Mouse (Mus musculus): ENCODE measurements around the gene Pcp2. TPM values are rescaled to one million over a fixed set of nuclear protein-coding genes. Genes with fewer than 3 reads are reported as not detected.
A peak's percentile ranks its signal among the peaks of the same experiment; 100 is the strongest.

Pcp2 gene
- not detected for polyA plus RNA-seq (2017; shearing (Covaris generic))

DNA sequence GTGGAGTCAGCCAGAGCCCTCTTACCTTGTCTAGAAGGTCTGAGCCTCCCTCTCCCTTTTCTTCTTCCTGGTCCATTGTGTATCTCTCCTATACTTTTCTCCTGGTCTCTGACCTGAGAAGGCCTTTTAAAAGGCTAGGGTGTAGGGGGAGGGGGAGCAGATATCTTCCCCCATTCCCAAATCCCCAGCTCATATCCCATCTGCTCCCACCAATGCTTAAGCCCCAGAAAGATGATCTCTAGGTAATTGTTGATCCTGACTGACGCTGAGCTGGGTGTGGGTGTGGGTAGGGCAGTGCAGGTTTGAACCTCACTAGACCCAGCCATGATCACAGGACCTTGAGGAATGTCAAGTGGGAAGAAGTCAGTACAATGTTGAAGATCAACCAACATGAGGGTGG is at the start of gene Pcp2:
Gene Pcp2 (minus strand): TSS at position 101 of the 400 bp plus-strand sequence.
- no peak for ATAC-seq

DNA sequence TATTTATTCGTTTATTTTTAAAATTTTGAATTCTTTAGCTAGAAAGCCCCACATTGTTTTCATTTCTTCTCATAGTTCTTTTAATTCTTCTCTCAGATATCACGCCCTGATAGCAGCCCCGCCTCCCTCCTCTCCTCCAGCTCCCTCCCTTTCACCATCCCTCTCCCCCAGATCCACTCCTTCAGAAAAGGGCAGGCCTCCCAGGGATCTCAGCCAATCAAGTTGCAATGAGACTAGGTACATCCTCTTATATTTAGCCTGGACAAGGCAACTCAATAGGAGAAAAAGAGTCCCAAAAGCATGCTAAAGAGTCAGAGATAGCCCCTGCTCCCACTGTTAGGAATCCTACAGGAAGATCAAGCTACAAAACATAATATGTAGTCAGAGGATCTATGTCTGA is 49.3 kb upstream of the Pcp2 start:
- no peak for ATAC-seq

DNA sequence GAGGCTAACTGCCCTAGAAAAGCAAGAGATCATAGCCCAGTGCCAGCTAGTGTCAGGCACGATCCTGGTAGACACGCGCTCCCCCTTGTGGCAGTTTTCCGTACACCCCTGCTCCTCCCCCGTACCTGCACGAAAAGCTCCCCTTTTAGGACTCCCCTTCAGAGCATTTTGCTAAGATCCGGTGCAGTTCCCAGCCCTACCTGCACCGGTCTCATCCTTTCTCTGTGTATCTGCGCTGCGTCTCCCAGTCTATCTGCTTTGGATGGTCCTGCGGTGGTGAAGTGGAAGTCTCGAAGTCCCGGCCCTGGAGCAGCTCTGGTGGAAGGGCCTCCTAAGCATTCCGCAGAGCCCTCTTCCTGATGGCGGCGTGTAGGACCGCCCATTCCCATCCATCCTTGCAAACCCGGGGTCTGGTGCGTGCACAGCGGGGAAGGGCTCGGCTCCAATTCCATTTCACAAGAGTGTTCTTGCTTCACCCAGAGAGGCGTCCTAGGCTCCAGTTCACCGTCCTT is 46.7 kb upstream of the Pcp2 start, which contains the start of gene Fcor:
Gene Fcor (minus strand): TSS at position 383 of the 512 bp plus-strand sequence.
- ATAC-seq = peak; percentile 61

DNA sequence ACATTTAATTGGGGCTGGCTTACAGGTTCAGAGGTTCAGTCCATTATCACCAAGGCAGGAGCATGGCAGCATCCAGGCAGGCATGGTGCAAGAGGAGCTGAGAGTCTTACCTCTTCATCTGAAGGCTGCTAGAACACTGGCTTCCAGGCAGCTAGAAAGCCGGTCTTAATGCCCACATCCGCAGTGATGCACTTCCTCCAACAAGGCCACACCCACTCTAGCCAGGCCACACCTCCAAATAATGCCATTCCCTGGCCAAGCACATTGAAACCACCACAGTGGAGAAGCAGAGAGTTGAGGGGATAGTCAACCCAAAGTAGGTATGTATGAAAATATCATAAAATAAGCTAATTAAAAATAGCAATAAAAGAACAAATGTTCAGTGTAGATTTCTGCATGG is 45.0 kb upstream of the Pcp2 start:
- peak; percentile 31 for ATAC-seq

DNA sequence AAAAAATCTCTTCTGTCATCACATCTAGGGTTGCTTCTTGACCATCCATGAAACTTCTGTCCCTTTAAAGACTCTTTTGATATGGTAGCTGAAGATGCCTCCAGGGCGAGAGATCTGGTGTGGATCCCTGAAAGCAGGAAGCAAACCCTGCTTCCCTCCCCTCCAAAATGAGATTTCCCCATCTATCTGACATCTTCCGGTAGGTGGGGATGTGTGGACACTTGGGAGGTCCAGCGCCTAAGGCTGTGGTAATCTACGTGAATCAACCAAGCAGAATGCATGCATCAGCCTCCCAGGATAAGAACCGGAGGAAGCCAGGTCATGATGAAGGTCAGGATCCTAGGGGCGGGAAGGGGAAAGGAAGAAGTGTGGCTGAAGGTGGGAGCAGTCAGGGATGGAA is 40.2 kb upstream of the Pcp2 start, which contains the start of gene Mcemp1:
Gene Mcemp1 (plus strand): TSS at position 248 of the 400 bp plus-strand sequence.
- no peak for ATAC-seq

DNA sequence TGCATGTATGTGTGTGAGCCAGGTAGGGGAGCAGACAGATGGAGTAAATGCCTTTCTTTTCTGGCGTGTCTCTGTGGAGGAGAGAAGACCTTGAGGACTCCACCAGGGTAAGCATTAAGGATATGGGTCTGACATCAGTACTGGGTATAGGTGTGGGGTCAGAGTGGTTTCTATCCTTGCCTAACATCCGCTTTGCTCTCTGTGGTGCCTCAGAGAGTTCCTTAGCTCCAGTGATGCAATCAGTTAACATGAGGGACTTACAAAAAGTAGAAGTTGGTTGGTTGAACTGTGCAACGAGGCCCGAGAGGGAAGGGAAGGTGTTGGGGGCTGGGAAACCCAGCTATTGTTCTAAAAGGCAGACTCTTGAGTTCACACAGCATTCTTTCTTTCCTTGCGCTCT is 39.1 kb upstream of the Pcp2 start:
- no peak for ATAC-seq

DNA sequence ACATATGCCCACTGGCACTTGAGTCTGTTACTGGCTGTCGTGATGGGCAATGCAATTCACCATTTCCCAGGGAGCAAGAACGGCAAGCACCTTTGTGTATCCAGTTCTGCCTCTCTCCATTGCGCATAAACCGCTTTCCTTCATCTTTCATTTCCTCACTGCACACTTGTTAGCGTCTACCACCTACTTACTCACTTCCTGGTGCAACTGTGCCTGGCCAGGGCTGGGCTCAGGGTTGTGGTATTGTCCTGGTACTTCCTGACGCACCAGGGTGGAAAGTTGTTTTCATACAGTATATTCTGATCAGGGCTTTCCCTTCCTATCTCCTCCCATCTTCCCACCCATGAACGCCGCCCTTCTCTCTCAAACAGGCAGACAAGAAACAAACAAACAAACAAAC is 35.5 kb upstream of the Pcp2 start:
- no peak for ATAC-seq

DNA sequence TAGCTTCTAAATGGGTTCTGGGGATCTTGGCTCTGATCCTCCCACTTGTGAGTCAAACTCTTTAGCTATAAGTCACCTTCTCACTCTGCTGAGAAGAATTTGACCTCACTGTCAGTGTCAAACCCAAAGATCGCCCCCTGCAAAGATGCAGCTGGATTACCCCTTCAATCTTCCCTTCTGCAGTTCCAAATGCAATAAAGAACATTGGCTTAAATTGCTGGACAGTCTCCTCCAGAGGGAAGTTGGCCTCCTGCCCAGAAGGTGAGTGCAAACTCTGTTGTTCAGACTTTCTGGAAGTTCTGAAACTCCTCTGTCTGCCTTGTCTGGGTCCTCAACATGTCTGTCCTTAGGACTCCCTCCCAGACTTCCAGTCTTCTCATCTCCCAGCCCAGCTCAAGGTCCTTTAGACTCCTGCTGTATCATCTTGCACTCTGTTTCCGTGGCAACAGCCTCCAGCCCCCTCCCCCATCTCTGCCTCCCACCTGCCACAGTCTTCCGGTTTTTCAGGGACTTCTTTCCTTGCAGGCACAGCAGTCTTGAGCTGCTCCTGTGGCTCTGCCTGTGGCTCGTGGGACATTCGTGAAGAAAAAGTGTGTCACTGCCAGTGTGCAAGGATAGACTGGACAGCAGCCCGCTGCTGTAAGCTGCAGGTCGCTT is 31.5 kb upstream of the Pcp2 start:
- no peak for ATAC-seq

DNA sequence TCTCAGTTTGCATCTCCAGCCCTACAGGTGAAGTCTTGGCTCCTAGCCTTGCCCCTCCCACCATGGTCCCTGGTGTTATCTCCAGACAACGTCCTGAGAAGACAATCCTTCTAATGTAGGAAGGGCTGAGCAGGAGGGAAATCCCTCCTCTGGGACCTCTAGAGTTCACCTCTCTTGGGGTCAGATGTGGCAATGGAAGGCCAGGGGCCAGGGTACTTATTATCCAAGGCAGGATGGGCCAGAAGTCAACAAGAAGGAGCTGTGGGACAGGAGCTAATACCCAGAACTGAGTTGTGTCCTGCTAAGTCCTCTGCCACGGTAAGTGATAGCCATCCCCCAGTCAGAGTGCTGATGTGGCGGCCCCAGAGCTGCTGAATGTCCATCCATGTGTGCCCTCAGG is 30.2 kb upstream of the Pcp2 start, which contains the start of gene Retn:
Gene Retn (plus strand): TSS at position 245 of the 400 bp plus-strand sequence.
- ATAC-seq = no peak

DNA sequence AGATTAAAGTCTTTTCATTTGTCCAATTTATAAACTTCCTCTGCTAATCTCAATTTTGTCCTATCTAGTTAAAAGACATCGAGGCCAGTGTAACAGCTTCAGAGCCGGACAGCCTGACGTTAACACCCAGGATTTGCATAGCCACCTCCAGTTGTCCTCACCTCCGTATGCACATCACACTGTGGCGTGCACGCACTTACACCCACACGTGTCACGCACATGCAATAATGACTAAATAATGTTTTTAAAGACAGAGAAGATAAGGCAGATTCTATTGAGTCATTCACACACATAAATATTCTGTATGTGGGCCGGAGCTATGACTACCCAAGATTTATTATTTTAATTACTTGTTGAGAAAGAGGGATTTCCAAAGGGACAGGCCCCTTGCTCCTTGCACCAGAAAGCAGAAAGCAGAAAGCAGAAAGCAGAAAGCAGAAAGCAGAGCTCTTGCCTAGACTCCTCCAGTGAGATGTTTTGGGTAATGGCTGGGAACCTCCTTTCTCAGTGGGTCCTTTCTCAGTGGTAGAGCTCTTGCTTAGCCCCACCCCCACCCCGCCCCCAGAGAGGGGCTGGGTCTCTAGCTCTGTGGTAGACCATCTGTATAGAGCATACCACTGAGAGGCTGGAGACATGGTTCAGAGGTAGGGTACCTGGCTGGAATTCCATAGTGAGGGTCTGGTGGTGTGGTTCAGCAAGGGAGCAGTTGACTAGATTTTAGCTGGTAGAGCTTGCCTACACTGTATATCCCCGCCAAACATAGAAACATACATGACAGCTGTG is 29.6 kb upstream of the Pcp2 start:
- ATAC-seq = no peak

DNA sequence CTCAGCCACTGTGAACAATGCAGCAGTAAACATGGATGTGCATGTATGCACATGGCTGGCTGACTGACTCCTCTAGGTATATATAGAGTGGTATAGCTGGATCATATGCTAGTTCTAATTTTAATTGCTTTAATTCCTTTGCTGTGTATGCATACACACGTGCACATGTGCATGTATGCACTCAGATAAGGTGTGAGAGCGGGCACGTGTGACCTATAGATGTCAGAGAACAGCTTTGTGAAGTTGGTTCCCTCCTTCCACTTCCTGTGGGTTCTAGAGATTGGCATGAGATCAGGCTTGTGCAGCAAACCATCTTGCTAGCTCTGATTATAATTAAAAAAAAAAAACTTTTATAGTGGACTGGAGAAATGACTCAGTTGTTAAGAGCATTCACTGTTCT is 27.5 kb upstream of the Pcp2 start:
- ATAC-seq = no peak

DNA sequence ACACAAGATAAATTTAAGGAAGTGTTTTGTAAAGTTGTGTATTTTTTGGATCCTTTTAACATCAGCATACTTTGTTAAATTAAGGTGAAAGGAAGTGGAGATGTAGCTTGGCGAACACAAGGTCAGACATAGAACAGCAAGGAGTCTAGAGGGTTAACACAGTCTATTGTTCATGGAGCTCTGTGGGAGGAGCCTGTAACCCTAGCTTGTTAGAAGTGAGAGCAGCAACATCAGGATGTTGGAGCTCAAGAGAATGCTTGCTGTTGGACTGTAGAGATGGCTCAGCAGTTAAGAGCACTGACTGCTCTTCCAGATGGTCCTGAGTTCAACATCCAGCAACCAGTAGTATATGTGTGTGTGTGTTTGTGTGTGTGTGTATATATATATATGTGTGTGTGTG is 23.6 kb upstream of the Pcp2 start:
- no peak for ATAC-seq

DNA sequence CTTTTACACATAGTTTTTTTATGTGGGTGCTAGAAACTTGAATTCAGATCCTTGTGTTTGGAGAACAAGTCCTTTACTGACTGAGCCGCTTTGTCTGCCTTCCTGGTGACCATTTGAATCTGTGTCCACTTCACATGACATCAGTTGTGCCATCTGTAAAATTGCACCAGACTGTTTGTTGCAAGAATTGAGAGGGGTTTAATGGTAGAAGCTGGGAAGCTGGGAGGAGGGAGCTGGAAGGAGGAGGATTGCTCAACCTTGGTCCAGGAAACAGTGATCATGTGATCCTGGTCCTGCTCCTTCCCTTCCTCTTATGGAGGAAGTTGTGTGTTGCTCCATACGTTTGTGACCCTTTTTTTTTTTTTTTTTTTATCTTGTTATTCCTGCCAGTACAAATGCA is 22.9 kb upstream of the Pcp2 start:
- no peak for ATAC-seq

DNA sequence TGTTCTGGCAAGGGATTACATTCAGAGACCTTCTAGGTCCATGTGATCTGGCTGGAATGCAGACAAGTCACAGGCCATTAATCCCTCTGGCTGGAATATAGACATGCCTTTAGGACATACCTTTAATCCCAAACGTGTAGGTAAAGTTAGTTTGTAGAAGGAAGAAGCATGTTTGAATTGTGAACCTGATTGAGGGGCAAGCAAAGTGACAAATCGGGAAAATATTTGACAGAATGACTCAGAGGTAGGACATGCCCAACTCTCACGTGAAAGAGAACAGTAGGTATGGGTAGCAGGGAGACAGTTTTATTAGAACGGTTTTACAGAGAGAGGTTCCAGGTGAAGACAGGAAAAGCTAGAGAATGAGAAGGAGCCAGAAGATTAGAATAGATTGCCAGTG is 22.2 kb upstream of the Pcp2 start:
- no peak for ATAC-seq

DNA sequence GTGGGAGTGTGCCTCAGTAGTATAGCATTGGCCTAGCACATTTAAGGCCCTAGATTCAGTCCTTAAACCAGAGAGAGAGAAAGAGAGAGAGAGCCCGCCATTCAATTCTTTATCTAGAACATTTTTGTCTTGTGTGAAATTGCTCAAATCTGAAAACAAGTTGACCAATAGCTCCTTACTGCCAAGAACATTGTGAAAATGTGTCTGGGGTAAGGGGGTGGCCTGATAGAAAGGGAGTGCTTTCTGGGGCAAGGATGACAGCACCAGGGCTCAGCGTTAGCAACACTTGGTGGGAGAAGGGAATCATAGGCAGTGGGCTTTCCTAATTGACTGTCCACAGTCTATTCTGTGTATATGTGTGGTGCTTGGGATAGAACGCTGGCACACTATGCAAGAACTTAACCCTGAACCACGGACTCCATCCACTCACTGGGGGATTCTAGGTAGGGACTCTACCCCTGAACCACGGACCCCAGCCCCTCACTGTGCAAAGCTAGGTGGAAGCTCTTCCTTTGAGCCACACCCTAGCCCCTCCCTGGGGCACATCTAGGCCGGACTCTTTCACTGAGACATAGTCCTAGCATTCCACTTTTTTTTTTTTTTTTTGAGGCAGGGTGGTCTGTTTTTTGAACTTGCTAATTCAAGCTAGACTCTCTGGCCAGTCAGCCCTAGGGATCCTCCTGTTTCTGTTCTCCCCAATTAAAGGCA is 21.6 kb upstream of the Pcp2 start:
- no peak for ATAC-seq

DNA sequence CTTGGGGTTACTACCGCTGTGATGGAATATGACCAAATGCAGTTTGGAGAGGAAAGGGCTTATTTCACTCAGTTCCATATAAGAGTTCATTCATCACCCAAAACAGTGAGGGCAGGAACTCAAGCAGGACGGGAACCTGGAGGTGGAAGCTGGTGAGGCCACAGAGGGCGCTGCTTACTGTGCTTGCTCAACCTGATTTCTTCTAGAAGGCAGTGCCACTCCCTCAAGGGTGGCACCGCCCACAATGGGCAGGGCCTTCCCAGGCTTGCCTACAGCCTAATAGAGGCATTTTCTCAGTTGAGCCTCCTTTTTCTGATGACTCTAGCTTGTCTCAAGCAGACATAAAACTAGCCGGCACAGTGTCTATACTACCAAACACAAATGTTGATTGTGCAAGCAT is 20.5 kb upstream of the Pcp2 start:
- peak; percentile 68 for ATAC-seq

DNA sequence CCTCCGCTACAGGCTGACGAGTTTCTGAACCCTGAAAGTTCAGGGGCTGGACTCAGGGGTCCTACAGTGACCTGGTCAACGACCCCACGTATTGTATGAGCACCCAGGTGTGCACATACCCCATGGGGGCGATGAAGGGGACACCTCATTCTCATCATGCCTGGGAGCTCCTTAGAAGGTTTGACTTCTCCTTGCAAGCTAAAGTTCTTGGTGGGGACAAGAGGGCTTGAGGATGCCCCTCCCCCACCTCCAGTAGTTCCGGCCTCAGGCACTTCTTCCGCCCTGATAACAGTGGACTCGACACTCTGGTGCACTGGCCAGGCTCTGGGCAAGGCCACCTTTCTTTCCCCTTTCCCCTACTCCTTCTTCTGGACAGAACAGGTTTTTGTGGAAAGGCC is 6.1 kb upstream of the Pcp2 start:
- no peak for ATAC-seq

DNA sequence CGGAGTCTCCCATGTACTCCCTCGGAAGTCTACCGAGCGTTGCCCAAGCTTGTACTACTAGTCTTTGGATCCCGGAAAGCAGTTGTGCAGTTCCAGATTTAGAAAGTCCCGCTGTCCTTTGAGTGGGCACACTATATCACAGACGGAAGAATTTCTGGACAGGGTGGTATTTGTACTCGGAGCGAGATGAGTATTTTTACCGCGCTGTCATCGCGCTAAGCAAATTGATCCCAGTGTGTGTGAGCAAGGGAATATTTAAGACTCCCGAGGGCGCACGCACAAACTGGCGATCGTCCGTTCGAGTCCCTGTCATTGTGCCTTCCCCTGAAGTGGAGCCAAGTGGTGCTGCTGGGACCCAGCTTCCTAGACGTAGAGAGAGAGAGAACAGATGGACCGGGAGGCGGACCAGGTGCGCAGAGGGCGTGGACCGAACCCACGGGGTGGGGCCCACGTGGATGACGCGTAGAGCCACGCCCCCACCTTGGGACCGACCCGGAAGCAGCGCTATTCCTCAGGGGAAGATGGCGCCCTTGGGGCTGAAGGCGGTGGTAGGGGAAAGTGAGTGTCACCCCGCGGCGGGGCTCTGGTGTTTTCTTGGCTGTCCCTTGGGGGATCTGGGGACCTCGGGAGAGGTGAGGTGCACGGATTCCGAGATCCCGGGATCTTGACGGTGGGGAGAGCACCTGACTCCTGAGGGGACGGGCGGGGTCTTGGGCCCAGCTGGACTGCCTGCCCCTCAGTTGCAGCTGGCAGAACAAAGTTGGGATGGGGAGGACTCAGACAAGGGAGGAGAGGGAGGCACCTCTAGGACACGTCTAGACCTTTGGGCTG is 5.5 kb upstream of the Pcp2 start, which contains the start of gene Stxbp2:
Gene Stxbp2 (plus strand): TSS at position 309 of the 831 bp plus-strand sequence.
- peak; percentile 97 for ATAC-seq

DNA sequence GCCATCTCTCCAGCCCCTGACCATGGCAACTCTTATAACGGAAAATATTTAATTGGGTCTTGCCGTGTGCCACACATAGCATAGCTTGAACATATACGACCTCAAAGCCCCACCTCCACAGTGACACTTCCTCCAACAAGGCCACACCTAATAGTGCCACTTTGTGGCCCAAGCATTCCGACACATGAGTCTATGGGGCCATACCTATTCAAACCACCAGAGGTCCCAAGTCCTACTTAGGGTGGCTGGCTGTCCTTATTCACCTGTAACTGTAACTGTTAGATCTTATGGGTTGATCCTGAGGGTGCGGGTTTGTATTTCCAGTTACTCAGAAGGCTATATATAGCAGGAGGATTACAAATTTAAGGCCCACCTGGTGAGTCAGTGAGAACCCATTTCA is 2.7 kb upstream of the Pcp2 start:
- peak; percentile 34 for ATAC-seq

DNA sequence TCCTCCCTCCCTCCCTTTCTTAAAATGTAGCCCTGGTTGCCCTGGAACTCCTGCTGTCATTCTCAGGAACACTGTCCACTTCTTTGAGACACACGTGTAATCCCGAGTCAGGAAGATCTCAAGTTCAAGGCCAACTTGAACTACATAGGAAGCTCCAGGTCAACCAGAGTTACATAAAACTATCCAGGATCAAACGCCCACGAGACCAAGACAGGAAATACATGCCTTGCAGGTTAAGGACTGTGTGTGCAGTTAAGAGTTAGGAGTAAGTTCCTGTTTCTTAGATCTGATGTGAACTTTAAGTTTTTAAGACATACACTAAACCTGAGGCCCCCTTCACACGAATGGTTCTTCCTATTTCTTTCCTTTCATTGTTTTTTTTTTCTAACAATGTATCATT is 1.6 kb upstream of the Pcp2 start:
- no peak for ATAC-seq

DNA sequence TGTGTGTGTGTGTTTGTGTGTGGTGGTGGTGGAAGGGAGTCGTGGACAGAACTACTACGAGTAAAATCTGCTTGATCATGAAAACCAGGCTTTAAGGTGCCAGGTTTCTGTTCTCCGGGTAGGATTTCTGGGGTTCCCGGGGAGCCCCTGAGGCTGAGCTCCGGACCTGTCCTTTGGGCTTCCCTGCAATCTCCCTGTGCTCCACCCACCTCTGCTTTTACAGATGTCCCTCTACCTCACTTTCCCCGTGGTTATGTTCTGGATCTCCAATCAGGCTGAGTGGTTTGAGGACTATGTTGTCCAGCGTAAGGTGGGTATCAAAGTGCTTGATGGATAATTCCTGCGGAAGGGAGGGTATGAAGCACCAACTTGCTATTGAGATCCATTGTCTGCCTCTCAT is 3.2 kb downstream of the Pcp2 start:
- ATAC-seq = no peak
